Mouse (Mus musculus) monocyte, adult 5-6 weeks (primary cell): Measurements from ENCODE around the gene Mlip. TPM values are rescaled to one million over a fixed set of nuclear protein-coding genes. Genes with fewer than 3 reads are reported as not detected.
"Not testable (repeated sequence)": the region's sequence is repeated elsewhere in the genome, so short reads cannot be mapped to it uniquely, and the experiment has no call there.

Experiments
- ATAC-seq: fragments of 153-309, 156-312 bp; replicated peaks from 2 replicates; pipeline ENCODE4 v1.8.0; 2017; ENCODE audit warnings: mild to moderate bottlenecking; ENCODE audit not compliant: low TSS enrichment, insufficient number of reproducible peaks, severe bottlenecking, poor library complexity, low FRiP score
- total RNA-seq: library from RNA; stranded (forward); fragments of 200-1000, 200-491, 200-594 nt; gene quantifications from 3 replicates; pipeline ENCODE4 v1.2.3, GENCODE M21; 2017

Mlip gene
- total RNA-seq, 1 experiment from 2014 or later = not detected

- ATAC-seq = no peak
Observed at GRCm38 (mm10) chr9:77259052-77259451, 93.7 kb downstream of the Mlip start.

- ATAC-seq = no peak
Observed at GRCm38 (mm10) chr9:77258265-77258664, 94.5 kb downstream of the Mlip start.

- no peak for ATAC-seq
Observed at GRCm38 (mm10) chr9:77254514-77254913, 98.3 kb downstream of the Mlip start.

GRCm38 (mm10) chr9:77252761-77253160, 100.0 kb downstream of the Mlip start:
- ATAC-seq = no peak

GRCm38 (mm10) chr9:77252134-77252533, 100.6 kb downstream of the Mlip start:
- no peak for ATAC-seq

GRCm38 (mm10) chr9:77251511-77252112, 101.2 kb downstream of the Mlip start:
- no peak for ATAC-seq

- no peak for ATAC-seq
Observed at GRCm38 (mm10) chr9:77198250-77198649, 154.5 kb downstream of the Mlip start.

GRCm38 (mm10) chr9:77179486-77179885, 173.3 kb downstream of the Mlip start:
- no peak for ATAC-seq

GRCm38 (mm10) chr9:77175870-77176269, 176.9 kb downstream of the Mlip start:
- ATAC-seq = no peak

GRCm38 (mm10) chr9:77172044-77172443, 180.7 kb downstream of the Mlip start:
- ATAC-seq = no peak

- no peak for ATAC-seq
Observed at GRCm38 (mm10) chr9:77165877-77166276, 186.9 kb downstream of the Mlip start.

- no peak for ATAC-seq
Observed at GRCm38 (mm10) chr9:77161764-77162163, 191.0 kb downstream of the Mlip start.

GRCm38 (mm10) chr9:77160277-77160926, 192.4 kb downstream of the Mlip start:
- no peak for ATAC-seq

- ATAC-seq = no peak
Observed at GRCm38 (mm10) chr9:77148518-77149257, 204.1 kb downstream of the Mlip start.

- no peak for ATAC-seq
Observed at GRCm38 (mm10) chr9:77119735-77120134, 233.0 kb downstream of the Mlip start.

- no peak for ATAC-seq
Observed at GRCm38 (mm10) chr9:77096886-77097285, 255.9 kb downstream of the Mlip start.

- ATAC-seq = not testable (repeated sequence)
Observed at GRCm38 (mm10) chr9:77083221-77083620, 269.5 kb downstream of the Mlip start.

GRCm38 (mm10) chr9:77071676-77072075, 281.1 kb downstream of the Mlip start:
- no peak for ATAC-seq

GRCm38 (mm10) chr9:77056611-77057010, 296.2 kb downstream of the Mlip start:
- ATAC-seq = no peak
